Mouse (Mus musculus): ENCODE results near the gene Pitpnb.

Gene Pitpnb

DNA sequence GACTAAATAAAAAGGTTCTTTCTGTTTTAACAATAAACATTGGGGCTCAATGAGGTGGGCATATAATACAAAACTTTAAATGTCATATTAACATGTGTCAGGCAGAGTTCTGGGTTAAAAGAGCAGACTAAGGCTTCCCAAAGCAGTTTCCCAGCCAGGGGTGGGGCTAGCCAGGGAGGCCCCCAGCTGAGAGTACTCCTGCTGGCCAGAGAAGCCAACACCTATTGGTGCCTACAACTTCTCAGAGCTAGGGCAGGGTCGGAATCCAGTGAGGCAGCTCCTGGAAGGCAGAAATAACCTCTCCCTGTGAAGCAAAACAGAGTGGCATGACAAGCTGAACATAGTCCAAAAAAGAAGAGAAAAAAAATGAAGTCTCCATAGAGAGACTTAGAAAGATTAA is 11.6 kb upstream of the Pitpnb start:
- Histone ChIP-seq H3K36me3 (ENCODE audit: control insufficient read depth, insufficient read depth, low read length, poor library complexity, severe bottlenecking) (no peaks in the 10 kb centered on the region), H3K27me3 (ENCODE audit: control insufficient read depth, insufficient read depth, low read length, poor library complexity, severe bottlenecking) (no peaks in the 10 kb centered on the region; the same call in 1 of the 2 replicates)
- no peak for DNase-seq (ENCODE audit: low read depth, low spot score)

DNA sequence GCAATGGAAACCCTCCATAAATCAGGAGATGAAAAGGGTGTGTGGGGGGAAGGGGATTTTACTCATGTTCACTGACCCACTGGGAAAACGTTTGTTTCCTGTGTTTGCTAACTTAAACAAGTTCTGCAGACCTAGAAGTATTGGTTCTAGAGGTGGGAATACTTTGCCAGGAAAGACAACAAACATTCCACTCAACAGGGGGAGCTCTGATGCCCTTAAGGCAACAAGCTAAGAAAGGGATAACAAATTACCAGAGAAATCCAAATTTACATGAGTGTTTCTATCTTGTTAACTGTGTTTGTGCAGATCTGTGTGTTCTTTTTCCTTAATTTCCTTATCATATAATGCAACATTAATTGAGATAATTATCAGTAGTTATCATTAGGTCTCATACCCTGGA is 4.8 kb upstream of the Pitpnb start:
- no peak for DNase-seq (ENCODE audit: low read depth, low spot score)
- H3K27me3 ChIP-seq (ENCODE audit: control insufficient read depth, insufficient read depth, low read length, poor library complexity, severe bottlenecking): no peaks in the 10 kb centered on the region
- H3K36me3 ChIP-seq (ENCODE audit: control insufficient read depth, insufficient read depth, low read length, poor library complexity, severe bottlenecking): no peaks in the 10 kb centered on the region

DNA sequence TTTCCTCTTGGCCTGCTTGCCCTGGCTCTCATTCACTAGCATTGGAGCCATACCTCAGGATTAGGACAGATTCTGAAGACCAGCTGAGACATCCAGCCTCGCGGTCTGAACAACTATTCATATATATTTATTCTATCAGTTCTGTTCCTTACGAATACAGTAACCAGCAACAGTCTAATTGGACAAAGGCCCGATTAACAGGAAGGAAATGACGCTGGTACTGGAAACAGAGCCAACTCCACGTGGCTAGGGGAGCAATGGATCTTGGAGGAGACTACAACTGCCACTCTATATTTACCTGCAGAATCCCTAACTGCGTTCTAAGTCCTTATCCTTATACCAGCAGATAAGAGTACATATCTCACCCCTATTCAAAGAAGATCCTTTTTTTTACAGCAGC is 3.1 kb upstream of the Pitpnb start:
- H3K36me3 ChIP-seq (ENCODE audit: control insufficient read depth, insufficient read depth, low read length, poor library complexity, severe bottlenecking): no peaks in the 10 kb centered on the region
- DNase-seq (ENCODE audit: low read depth, low spot score): no peak
- H3K27me3 ChIP-seq (ENCODE audit: control insufficient read depth, insufficient read depth, low read length, poor library complexity, severe bottlenecking): no peaks in the 10 kb centered on the region; the same call in 1 of the 2 replicates

DNA sequence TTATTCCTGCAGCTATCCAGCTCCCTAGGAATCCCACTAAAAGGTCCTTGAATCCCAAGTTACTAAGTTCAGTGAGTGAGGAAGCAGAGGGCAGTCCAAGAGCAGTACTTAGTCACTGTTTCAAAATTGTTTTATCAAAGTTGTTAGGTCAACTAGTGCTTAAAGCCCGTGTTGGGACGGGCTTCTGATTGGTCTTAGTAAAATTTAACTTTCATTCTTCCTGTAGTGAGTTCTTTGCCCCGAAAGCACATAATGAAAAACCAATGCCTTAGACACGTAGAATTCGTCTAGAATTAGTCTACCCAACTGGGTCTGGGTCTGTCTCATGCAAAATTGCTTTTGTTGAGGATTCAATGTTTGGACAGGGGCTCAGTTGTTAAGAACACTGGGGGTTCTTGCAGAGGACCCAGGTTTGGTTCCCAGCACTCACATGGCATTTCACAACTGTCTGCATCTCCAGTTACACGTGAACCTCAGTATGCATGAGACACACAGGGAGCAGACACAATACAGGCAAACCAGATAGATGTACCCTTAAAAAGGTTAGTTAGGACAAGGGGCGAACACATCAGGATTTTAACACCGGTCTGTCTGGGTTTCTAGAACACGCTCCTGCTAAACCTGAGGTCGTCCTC is 664 bp upstream of the Pitpnb start:
- no peak for DNase-seq (ENCODE audit: low read depth, low spot score)
- Histone ChIP-seq H3K36me3 (ENCODE audit: control insufficient read depth, insufficient read depth, low read length, poor library complexity, severe bottlenecking) (no peaks in the 10 kb centered on the region), H3K27me3 (ENCODE audit: control insufficient read depth, insufficient read depth, low read length, poor library complexity, severe bottlenecking) (no peaks in the 10 kb centered on the region; the same call in 1 of the 2 replicates)

DNA sequence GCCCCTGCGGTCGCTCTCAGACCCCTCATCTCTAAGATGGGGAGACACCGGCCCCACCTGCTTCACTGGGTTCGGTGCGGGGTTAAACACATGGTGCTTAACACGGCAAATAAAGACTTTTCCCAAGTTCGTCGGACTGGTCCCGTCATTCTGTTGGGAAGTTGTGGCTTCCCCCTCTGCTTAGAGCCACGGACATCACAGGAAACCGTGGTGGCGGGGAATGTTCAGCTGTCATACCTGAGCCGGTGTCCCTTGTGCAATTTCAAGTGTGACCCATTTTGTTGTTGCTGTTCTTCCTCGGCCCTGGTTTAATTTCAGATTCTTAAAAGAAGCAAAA is 504 bp downstream of the Pitpnb start:
- no peak for DNase-seq (ENCODE audit: low read depth, low spot score)
- H3K27me3 ChIP-seq (ENCODE audit: control insufficient read depth, insufficient read depth, low read length, poor library complexity, severe bottlenecking): no peaks in the 10 kb centered on the region; the same call in 1 of the 2 replicates
- H3K36me3 ChIP-seq (ENCODE audit: control insufficient read depth, insufficient read depth, low read length, poor library complexity, severe bottlenecking): no peaks in the 10 kb centered on the region

DNA sequence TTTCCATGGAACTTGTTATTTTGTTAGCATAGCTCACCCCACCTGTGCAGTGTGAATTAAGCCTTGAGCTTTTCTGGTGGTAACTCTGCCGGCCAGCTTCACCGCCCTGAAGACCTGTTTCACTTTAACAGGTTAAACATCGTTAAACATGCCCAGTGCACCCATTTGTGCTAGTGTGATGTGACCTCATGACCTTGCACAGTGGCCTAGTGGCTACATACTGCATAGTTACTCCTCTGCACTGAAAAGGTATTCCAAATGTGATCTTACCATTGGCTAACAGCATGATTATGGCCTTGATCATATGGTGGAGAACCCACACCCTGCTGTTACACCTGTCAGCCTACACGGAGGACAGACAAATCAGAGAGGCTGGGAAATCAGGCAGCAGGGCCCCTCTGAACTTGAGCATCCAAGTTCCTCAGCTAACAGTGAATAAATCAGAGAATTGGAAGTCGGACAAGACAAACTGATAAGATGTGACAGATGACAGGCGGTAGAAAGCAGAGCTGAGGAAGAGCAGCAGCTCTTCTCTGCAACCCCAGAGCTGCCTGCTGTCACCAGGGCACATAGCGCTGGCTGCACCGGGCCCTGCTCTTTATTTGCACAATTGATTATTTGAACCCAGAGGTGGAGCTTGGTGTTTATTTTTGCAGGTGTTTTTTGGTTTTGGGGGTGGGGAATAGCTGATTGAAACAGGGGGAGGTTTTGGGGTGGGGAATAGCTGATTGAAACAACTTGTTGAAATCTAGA is 5.6 kb downstream of the Pitpnb start:
- no peaks in the 10 kb centered on the region; the same call in 1 of the 2 replicates for H3K27me3 ChIP-seq (ENCODE audit: control insufficient read depth, insufficient read depth, low read length, poor library complexity, severe bottlenecking)
- no peak for DNase-seq (ENCODE audit: low read depth, low spot score)
- no peaks in the 10 kb centered on the region for H3K36me3 ChIP-seq (ENCODE audit: control insufficient read depth, insufficient read depth, low read length, poor library complexity, severe bottlenecking)

DNA sequence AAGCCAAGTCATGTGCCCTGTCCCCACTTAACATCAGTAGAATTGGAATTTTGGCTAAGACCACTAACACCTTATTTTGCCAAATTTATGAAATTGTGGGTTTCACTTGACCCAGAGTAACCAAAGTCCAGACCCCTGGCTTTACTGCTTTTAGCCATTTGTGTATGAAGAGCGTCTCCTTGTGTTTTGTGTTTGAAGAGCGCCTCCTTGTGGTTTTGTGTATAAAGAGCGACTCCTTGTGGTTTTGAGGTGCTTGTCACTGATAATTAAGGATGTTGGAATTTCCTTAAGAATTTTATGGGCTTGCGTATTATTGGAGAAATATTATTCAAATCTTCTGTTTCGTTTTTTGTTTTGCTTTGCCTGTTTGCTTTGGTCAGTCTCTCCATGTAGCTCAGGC is 11.0 kb downstream of the Pitpnb start:
- Histone ChIP-seq H3K36me3 (ENCODE audit: control insufficient read depth, insufficient read depth, low read length, poor library complexity, severe bottlenecking) (peaks cover 3% of the 10 kb centered on the region), H3K27me3 (ENCODE audit: control insufficient read depth, insufficient read depth, low read length, poor library complexity, severe bottlenecking) (no peaks in the 10 kb centered on the region)
- peak; percentile 69 for DNase-seq (ENCODE audit: low read depth, low spot score)

DNA sequence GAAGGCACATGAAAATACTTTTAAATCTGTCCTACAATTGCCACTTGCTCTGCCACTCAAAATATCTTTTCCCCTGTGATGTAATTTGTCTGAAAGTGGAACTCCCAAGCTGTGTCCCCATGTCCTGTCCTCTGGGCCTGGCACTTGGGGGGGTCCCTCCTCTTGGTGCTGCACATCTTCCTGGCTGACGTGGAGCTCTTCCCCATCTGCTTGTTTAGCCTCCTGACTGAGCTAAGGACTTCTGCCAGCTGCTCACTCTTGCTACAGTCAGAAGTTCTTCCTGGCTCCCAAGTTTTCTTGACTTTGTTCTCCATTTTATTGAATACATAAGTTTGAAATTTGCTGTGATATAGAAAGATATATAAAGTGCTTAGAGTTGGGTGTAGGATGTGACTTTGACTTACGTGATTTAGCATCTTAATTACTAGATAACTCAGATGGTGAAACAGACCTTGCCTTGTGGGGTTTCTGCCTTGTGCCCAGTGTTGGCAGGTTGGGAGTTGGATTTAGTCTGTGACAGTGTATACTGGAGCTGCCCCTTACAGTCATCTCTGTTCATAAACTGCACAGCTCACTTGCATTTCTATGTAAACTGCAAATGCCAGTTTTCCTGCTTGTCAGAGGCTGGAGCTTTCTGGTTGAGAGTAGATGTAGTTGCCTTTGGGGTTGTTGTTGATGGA is 14.3 kb downstream of the Pitpnb start:
- peaks cover 7% of the 10 kb centered on the region for H3K36me3 ChIP-seq (ENCODE audit: control insufficient read depth, insufficient read depth, low read length, poor library complexity, severe bottlenecking)
- no peak for DNase-seq (ENCODE audit: low read depth, low spot score)
- H3K27me3 ChIP-seq (ENCODE audit: control insufficient read depth, insufficient read depth, low read length, poor library complexity, severe bottlenecking): no peaks in the 10 kb centered on the region

DNA sequence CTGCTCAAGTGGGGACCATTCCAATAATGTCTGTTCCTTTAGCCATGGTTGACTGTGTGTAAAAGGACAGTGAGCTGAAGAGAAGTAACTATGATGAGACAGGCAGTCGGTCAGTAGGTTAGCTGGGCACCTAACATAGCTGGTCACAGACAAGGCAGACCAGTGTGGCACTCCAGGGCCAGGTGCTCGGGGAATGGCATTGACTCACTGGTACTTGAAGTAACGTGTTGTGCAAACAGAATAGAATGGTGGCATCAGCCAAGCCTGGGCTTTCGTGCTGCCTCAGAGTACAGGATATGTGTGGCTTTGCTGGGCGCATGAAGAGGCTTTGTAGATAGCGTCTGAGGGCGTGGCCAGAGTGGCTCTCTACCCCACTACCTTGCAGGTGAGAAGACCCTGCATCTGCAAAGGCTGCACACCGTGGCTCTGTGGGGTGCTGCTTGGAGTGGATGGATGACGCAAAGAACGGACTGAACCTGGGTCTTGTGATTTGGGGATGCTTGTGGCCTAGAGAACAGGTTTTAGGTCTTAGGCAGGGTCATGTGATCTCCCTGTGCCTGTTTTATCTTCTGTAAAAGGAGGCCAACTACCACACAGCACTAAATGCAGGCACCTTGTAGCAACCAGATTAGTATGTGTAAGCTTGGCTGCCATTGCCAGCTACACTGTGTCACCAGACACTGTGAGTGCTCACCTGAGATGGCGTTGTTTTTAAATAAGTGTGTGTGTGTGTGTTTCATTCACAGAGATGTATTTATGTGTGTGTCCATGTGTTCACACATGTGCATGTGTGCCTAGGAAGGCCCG is 26.5 kb downstream of the Pitpnb start:
- H3K27me3 ChIP-seq (ENCODE audit: control insufficient read depth, insufficient read depth, low read length, poor library complexity, severe bottlenecking): no peaks in the 10 kb centered on the region
- peaks cover 4% of the 10 kb centered on the region for H3K36me3 ChIP-seq (ENCODE audit: control insufficient read depth, insufficient read depth, low read length, poor library complexity, severe bottlenecking)
- DNase-seq (ENCODE audit: low read depth, low spot score): no peak

DNA sequence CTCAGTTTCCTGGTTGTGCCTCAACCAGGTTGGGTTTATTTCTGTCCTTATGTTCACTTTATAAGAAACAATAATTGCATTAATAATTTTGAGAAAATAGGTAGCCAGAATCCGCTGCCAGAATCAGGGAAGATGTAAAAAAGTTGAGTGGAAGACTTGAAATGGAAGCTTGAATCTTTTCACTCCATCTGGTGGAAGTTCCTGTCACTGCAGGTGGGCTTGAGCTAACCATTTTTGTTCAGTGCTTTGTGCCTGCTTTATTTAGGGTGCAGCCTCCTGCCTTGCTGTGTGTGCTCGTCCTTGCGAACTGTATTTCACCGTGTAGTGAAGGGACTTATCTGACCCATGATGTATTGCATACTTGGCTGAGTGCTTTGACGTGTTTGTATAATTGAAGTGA is 30.0 kb downstream of the Pitpnb start:
- peaks cover 4% of the 10 kb centered on the region for H3K36me3 ChIP-seq (ENCODE audit: control insufficient read depth, insufficient read depth, low read length, poor library complexity, severe bottlenecking)
- no peak for DNase-seq (ENCODE audit: low read depth, low spot score)
- H3K27me3 ChIP-seq (ENCODE audit: control insufficient read depth, insufficient read depth, low read length, poor library complexity, severe bottlenecking): no peaks in the 10 kb centered on the region

DNA sequence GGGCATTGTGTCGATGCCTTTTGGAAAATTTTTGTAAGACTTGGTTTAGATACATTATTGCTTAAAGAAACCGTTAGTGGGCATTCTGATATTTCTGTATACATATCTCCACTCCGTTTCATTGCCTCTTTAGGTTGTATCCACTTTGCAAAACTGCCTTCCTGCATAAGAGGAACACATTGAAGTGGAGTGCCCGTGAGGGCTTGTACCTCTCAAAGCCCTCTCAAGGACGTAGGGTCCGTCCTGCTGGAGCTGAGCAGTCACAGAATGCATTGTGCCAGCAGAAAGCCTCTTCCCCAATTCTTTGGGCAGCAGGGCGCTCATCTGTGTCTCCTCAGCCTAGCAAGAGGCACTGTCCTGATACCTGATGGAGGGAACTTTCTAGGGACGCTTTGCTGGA is 30.5 kb downstream of the Pitpnb start:
- Histone ChIP-seq H3K27me3 (ENCODE audit: control insufficient read depth, insufficient read depth, low read length, poor library complexity, severe bottlenecking) (no peaks in the 10 kb centered on the region), H3K36me3 (ENCODE audit: control insufficient read depth, insufficient read depth, low read length, poor library complexity, severe bottlenecking) (peaks cover 4% of the 10 kb centered on the region)
- DNase-seq (ENCODE audit: low read depth, low spot score): no peak

DNA sequence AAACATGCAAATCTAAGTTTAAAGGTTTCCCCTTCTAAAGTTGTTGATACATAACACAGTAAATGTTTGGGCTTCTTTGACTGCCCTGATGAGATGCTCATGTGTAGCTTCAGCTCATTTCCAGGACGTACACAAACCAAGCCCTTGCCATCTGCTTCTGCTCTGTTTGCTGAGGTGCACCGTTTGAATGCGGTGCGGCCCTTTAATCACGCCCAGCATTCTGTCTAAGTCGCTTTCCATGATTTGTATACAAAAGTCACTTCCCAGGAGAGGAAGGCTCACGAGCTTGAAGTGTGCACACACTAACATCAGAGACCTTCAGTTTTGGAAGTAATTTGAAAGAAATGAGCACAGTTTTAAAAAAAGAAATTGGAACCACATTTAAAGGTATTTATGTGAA is 31.3 kb downstream of the Pitpnb start:
- Histone ChIP-seq H3K36me3 (ENCODE audit: control insufficient read depth, insufficient read depth, low read length, poor library complexity, severe bottlenecking) (peaks cover 3% of the 10 kb centered on the region; the same call in 1 of the 2 replicates), H3K27me3 (ENCODE audit: control insufficient read depth, insufficient read depth, low read length, poor library complexity, severe bottlenecking) (no peaks in the 10 kb centered on the region)
- DNase-seq (ENCODE audit: low read depth, low spot score): no peak

DNA sequence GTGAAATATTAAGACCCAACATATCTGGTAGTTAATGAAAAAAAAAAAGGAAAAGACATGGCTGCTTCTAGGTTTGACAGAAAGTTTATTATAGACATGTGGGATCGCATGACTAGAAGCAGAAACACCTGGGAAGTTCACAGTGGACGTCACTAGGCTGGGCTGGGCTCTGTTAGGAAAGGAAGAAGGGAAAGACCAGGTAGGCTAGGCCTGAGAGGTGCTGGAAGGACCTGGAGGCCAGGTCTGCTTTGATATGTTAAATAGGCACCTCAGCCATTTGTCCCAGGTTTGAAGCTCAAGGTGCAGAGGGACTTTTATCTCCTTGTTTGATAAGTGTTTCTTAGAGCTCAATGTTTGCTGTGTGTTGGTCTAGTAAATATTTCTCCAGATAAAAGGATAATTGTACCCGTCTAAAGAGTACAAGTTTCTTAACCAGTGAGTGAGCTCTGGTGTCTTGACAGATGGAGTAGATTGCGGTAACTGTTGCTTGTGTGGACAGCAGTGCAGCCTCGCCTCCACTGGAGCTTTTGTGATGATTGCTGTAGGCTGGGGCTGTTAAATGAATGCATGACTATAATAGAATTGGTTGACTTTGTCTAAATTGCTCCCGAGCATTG is 33.0 kb downstream of the Pitpnb start:
- H3K36me3 ChIP-seq (ENCODE audit: control insufficient read depth, insufficient read depth, low read length, poor library complexity, severe bottlenecking): peaks cover 5% of the 10 kb centered on the region; the same call in 1 of the 2 replicates
- H3K27me3 ChIP-seq (ENCODE audit: control insufficient read depth, insufficient read depth, low read length, poor library complexity, severe bottlenecking): no peaks in the 10 kb centered on the region
- no peak for DNase-seq (ENCODE audit: low read depth, low spot score)

DNA sequence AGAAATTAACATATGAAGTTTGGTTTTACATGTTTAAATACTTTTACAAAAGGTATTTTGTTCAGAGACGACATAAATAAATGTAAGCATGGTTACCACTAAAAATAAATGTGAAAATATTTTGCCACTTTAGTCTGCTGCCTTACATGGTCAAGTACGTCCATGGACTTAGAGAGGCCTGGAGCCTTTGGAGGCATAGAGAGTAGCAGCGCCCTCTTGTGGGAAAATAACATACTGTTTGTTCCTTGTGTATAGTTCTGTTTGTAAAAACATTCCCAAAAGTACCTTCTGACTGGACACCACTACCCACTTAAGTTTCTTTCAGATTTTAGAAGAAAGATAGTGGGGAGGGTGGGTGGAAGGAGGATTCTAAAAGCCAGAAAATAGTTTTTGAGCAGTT is 34.0 kb downstream of the Pitpnb start:
- DNase-seq (ENCODE audit: low read depth, low spot score): peak; percentile 60
- peaks cover 11% of the 10 kb centered on the region; the same call in 1 of the 2 replicates for H3K36me3 ChIP-seq (ENCODE audit: control insufficient read depth, insufficient read depth, low read length, poor library complexity, severe bottlenecking)

More for the DNA sequence above, 34.0 kb downstream of the Pitpnb start:
- no peaks in the 10 kb centered on the region for H3K27me3 ChIP-seq (ENCODE audit: control insufficient read depth, insufficient read depth, low read length, poor library complexity, severe bottlenecking)
